Mouse (Mus musculus) kidney, postnatal 0 days (tissue): ENCODE measurements around the gene Gsc2. TPM values are rescaled to one million over a fixed set of nuclear protein-coding genes. Genes with fewer than 3 reads are reported as not detected.

Experiments
- ATAC-seq: fragments of 200-750 bp; cut with Nextera tagmentation; replicated peaks from 2 replicates; pipeline ENCODE4 v1.8.0; 2017; ENCODE audit warnings: low read depth, moderate number of reproducible peaks, moderate TSS enrichment, moderate library complexity; ENCODE audit not compliant: low FRiP score
- DNase-seq: peaks from one replicate; pipeline ENCODE4 v3.0.0-alpha.2; 2016; ENCODE audit warnings: low spot score
- H3K27ac ChIP-seq: fragments of 300-500 bp; sonication (generic); 2 replicates; pipeline ENCODE4 v1.5.1; 2014; ENCODE audit warnings: mild to moderate bottlenecking
- H3K27me3 ChIP-seq: fragments of 300-500 bp; sonication (generic); 2 replicates; pipeline ENCODE4 v1.6.1; 2014; ENCODE audit warnings: low read length, mixed read lengths; ENCODE audit not compliant: insufficient read depth
- H3K36me3 ChIP-seq: fragments of 300-500 bp; sonication (generic); 2 replicates; pipeline ENCODE4 v1.6.1; 2014; ENCODE audit warnings: low read length, mixed read lengths; ENCODE audit not compliant: insufficient read depth
- H3K4me1 ChIP-seq: fragments of 300-500 bp; sonication (generic); replicated peaks from 2 replicates; pipeline ENCODE4 v1.6.1; 2014; ENCODE audit warnings: antibody characterized with exemption, low read length, mixed read lengths; ENCODE audit not compliant: insufficient read depth
- H3K4me2 ChIP-seq: fragments of 300-500 bp; sonication (generic); 2 replicates; pipeline ENCODE4 v1.6.1; 2014; ENCODE audit warnings: mild to moderate bottlenecking, low read length, moderate library complexity, mixed read lengths
- H3K4me3 ChIP-seq: fragments of 300-500 bp; sonication (generic); replicated peaks from 2 replicates; pipeline ENCODE4 v1.5.1; 2014; ENCODE audit warnings: low read depth, low read length
- H3K9ac ChIP-seq: fragments of 300-500 bp; sonication (generic); 2 replicates; pipeline ENCODE4 v1.6.1; 2014; ENCODE audit warnings: low read depth, low read length
- H3K9me3 ChIP-seq: fragments of 300-500 bp; sonication (generic); replicated peaks from 2 replicates; pipeline ENCODE4 v1.6.1; 2016; ENCODE audit warnings: low read length, inconsistent platforms, mixed read lengths
- CTCF ChIP-seq: IDR thresholded peaks from 2 replicates; pipeline ENCODE4 v1.5.1; 2016; ENCODE audit warnings: antibody characterized with exemption, low read depth, mild to moderate bottlenecking, moderate library complexity
- WGBS: fragments of 180-500 bp; shearing (Covaris S2); extraction: QIAGEN DNeasy Blood & Tissue Kit; methylation state at CpG from one replicate; pipeline ENCODE4 v1.1.7; 2014; 5-methylcytosine and 5-hydroxymethylcytosine counted together
- polyA plus RNA-seq: library from polyadenylated mRNA; unstranded; fragments of >200 nt; fragmentation: Nextera tagmentation; extraction: Ambion mirVana; gene quantifications from 2 replicates; pipeline ENCODE4 v1.2.1, GENCODE M21; 2015

The Gsc2 gene
- polyA plus RNA-seq, 1 experiment from 2014 or later: 0.09 TPM

GRCm38 (mm10) chr16:17945081-17945831 is 30.4 kb upstream of the Gsc2 start:
- H3K4me2 ChIP-seq: no peak overlapping the region
- ATAC-seq: peak; percentile 89
- no peaks in the 10 kb centered on the region for H3K36me3 ChIP-seq
- H3K27ac ChIP-seq: peak overlapping the region; percentile 71
- no peak overlapping the region for H3K4me3 ChIP-seq
- no peaks in the 10 kb centered on the region for H3K4me1 ChIP-seq
- WGBS: 39% methylated on average over 7 of the region's 7 CpGs
- peak; percentile 28 for DNase-seq
- no peak overlapping the region for H3K9ac ChIP-seq
- no peaks in the 10 kb centered on the region for H3K9me3 ChIP-seq
- no peak for TF ChIP-seq CTCF
- H3K27me3 ChIP-seq: no peaks in the 10 kb centered on the region

DNA sequence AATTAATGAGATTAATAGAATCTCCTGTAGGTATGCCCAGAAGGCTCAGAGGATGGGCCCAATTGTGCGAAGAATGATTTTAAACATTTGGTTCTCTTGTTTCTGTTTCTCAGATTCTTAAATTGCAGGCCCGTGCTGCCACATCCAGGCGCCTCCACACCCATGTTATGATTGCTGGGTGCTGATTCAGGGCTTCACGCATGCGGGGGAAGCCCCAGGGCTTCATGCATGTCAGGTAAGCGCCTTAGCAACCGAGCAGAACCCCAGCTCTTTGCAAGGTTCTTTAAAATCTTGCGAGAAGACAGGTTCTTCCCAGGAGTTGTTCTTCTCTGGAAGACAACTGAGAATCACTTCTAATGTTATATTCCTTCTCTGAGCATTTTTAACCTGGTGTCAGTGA is 28.6 kb upstream of the Gsc2 start:
- no peak for TF ChIP-seq CTCF
- Histone ChIP-seq H3K27ac (no peak overlapping the region), H3K9ac (no peak overlapping the region), H3K4me3 (no peak overlapping the region), H3K4me2 (no peak overlapping the region), H3K27me3 (no peaks in the 10 kb centered on the region), H3K4me1 (no peaks in the 10 kb centered on the region), H3K9me3 (no peaks in the 10 kb centered on the region), H3K36me3 (no peaks in the 10 kb centered on the region)
- DNase-seq (no peak), ATAC-seq (no peak)
- 62% methylated on average over 8 of the region's 8 CpGs for WGBS

DNA sequence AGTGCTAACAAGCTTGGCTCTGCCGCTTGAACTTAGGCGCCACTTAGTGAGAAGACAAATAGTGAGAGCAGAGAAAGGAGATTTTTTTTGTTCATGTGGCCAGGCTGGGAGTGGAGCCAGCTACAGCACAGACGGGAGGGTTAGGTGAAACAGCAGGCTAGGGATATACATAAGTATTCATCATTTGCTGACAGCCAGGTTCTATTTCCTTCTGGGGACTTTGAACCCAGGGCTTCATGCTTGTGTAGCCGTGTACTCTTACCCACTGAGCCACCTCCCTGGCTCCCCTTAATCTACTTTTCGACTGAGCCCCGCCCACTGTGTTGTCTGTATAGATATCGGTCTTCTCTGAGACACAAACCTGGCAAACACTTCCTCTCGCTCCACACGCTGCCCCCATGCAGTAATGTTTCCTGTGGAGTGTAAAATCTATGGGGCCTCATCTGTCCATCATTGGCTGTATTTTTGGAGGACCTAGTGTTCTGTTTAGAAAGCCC is 24.4 kb upstream of the Gsc2 start:
- peak; percentile 69 for ATAC-seq
- WGBS: 57% methylated on average over 9 of the region's 9 CpGs
- H3K4me2 ChIP-seq: no peak overlapping the region
- H3K27me3 ChIP-seq: no peaks in the 10 kb centered on the region
- no peak overlapping the region for H3K4me3 ChIP-seq
- H3K9ac ChIP-seq: no peak overlapping the region
- TF ChIP-seq CTCF: no peak
- H3K27ac ChIP-seq: no peak overlapping the region
- no peaks in the 10 kb centered on the region for H3K36me3 ChIP-seq
- no peak for DNase-seq
- H3K4me1 ChIP-seq: no peaks in the 10 kb centered on the region
- H3K9me3 ChIP-seq: no peaks in the 10 kb centered on the region

DNA sequence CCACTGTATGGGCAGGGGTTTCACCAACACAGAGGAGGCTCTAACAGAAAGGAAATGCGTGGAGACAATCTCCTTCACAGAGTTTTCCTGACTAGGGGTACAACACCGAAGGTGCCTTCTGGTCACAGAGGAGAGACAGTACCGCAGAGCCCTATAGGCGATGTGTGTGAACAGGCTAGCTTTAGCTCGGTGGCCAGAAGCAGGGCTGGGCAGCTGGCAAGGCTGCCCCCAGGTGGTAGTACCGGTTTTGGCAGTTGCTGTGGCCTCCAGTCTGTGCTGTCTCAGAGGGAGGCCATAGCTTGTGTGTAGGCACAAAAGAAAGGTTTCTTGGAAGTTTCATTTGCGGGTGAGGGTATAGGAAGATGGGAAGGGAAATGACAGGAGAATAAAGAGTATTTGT is 24.0 kb upstream of the Gsc2 start:
- ATAC-seq (peak; percentile 90), DNase-seq (peak; percentile 74)
- peak; percentile 79 for TF ChIP-seq CTCF
- Histone ChIP-seq H3K9ac (no peak overlapping the region), H3K4me1 (no peaks in the 10 kb centered on the region), H3K4me3 (no peak overlapping the region), H3K4me2 (no peak overlapping the region), H3K9me3 (no peaks in the 10 kb centered on the region), H3K36me3 (no peaks in the 10 kb centered on the region), H3K27me3 (no peaks in the 10 kb centered on the region), H3K27ac (no peak overlapping the region)
- WGBS: 12% methylated on average over 7 of the region's 7 CpGs

GRCm38 (mm10) chr16:17938187-17938586 is 23.3 kb upstream of the Gsc2 start:
- Histone ChIP-seq H3K9me3 (no peaks in the 10 kb centered on the region), H3K27me3 (no peaks in the 10 kb centered on the region), H3K27ac (no peak overlapping the region), H3K36me3 (no peaks in the 10 kb centered on the region), H3K4me3 (no peak overlapping the region), H3K9ac (no peak overlapping the region), H3K4me1 (no peaks in the 10 kb centered on the region), H3K4me2 (no peak overlapping the region)
- no peak for ATAC-seq
- WGBS: 81% methylated on average over 7 of the region's 7 CpGs
- TF ChIP-seq CTCF: no peak
- DNase-seq: no peak

DNA sequence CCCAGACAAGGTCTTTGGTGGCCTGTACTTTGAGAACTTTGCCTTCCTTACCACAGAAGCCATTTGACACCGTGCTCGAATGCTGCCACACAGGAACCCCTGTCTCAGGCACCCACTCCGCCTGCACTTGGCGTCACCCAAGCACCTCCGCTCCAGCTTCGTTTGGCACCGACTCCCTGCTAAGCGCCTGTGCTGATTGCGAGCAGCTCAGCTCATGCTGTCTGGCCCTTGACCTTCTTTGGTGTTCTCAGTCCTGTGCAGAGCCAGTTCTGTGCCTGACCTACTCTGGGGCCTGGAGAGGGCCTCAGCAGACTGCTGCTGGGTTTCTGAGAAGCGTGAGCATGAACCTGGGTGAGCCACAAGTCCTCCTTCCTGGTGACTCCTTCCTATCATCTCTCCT is 21.9 kb upstream of the Gsc2 start:
- Histone ChIP-seq H3K27me3 (no peaks in the 10 kb centered on the region), H3K36me3 (no peaks in the 10 kb centered on the region), H3K27ac (no peak overlapping the region), H3K4me3 (no peak overlapping the region), H3K9me3 (no peaks in the 10 kb centered on the region), H3K4me2 (no peak overlapping the region), H3K9ac (no peak overlapping the region), H3K4me1 (no peaks in the 10 kb centered on the region)
- DNase-seq: no peak
- WGBS: 82% methylated on average over 10 of the region's 10 CpGs
- no peak for TF ChIP-seq CTCF
- ATAC-seq: no peak

DNA sequence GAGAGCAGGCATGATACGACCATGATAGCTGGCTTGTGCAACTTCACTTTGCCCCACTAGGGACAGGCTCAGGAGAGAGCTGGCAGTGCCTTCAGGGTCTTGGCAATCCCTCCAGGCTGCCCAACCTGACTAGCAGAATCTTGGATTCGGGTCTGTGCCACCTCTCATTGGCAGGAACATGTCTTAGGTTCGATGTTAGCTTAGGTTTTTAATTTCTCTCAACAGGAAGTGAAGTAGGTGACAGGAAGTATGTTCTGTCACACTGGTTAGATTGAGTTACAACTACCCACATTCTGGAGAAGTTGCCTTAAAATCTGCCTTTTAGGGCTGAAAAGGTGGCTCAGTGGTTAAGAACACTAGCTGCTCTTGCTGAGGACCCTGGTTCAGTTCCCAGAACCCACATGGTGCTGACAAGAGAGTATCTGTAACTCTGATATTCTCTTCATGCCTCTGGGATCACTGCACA is 19.6 kb upstream of the Gsc2 start:
- no peak for TF ChIP-seq CTCF
- no peaks in the 10 kb centered on the region for H3K4me1 ChIP-seq
- H3K27me3 ChIP-seq: no peaks in the 10 kb centered on the region
- H3K9ac ChIP-seq: no peak overlapping the region
- WGBS: 56% methylated on average over 3 of the region's 3 CpGs
- no peak overlapping the region for H3K4me3 ChIP-seq
- no peak overlapping the region for H3K4me2 ChIP-seq
- DNase-seq (no peak), ATAC-seq (no peak)
- no peaks in the 10 kb centered on the region for H3K9me3 ChIP-seq
- no peaks in the 10 kb centered on the region for H3K36me3 ChIP-seq
- H3K27ac ChIP-seq: no peak overlapping the region
